Mouse (Mus musculus): ENCODE data around the gene Vax1.

- no peak for TF ChIP-seq POLR2A (IDR thresholded peaks at IDR 0.05; ENCODE audit: borderline replicate concordance, extremely low read depth, low read depth, low read length)
- no peak for TF ChIP-seq CTCF (IDR thresholded peaks at IDR 0.05; ENCODE audit: insufficient read depth, low read length)
Measured at GRCm38 (mm10) chr19:59129671-59130070, 40.2 kb downstream of the Vax1 start.

All from lung, adult 2 months (tissue).